Mouse (Mus musculus): ENCODE measurements around the gene Pex14. TPM values are rescaled to one million over a fixed set of nuclear protein-coding genes. Genes with fewer than 3 reads are reported as not detected.

Gene Pex14
- polyA plus RNA-seq, 1 experiment from 2014 or later, result 42.4 TPM

GRCm38 (mm10) chr4:149081528-149081927 lies 18.1 kb downstream of the Pex14 start:
- 73% methylated on average over 17 of the region's 17 CpGs for WGBS

DNA sequence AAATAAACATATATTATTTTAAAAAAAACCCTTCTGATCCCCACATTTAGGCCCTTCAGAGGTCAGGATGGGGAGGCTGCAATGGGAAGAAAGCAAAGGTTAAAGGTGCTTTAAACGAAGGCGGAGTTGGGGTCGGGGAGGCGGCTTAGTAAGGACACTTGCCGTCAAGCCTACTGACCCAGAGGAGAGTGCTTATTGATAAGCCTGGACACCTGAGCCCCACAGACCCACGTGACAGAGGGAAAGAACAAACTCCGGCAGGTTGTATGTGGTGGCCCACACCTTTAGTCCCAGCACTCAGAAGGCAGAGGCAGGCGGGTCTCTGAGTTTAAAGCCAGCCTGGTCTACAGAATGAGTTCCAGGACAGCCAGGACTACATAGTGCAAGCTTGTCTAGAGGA lies 19.6 kb downstream of the Pex14 start:
- Histone ChIP-seq H3K4me3 (ENCODE audit: low read length) (no peak overlapping the region), H3K9ac (ENCODE audit: low read depth, low read length) (no peak overlapping the region), H3K27me3 (ENCODE audit: control insufficient read depth, insufficient read depth, low read length) (no peaks in the 10 kb centered on the region), H3K36me3 (ENCODE audit: control insufficient read depth, insufficient read depth, low read length) (peaks cover 7% of the 10 kb centered on the region; the same call in 1 of the 2 replicates), H3K4me1 (ENCODE audit: control insufficient read depth, insufficient read depth, low read length) (0 out of 2 replicates have a peak, but pooled peaks cover 7% of the 10 kb centered on the region), H3K9me3 (ENCODE audit: control insufficient read depth, low read length) (no peaks in the 10 kb centered on the region), H3K4me2 (replicated peaks; ENCODE audit: low read depth, low read length) (no peak overlapping the region), H3K27ac (ENCODE audit: low read depth, low read length) (no peak overlapping the region)
- ATAC-seq (ENCODE audit: low FRiP score, low TSS enrichment), result no peak
- WGBS, result 90% methylated on average over 8 of the region's 8 CpGs

More at GRCm38 (mm10) chr4:149081528-149081927, 18.1 kb downstream of the Pex14 start:
- no peak overlapping the region for H3K4me2 ChIP-seq (replicated peaks; ENCODE audit: low read depth, low read length)
- H3K9me3 ChIP-seq (ENCODE audit: control insufficient read depth, low read length), result no peaks in the 10 kb centered on the region
- H3K36me3 ChIP-seq (ENCODE audit: control insufficient read depth, insufficient read depth, low read length), result no peaks in the 10 kb centered on the region
- no peak overlapping the region for H3K27ac ChIP-seq (ENCODE audit: low read depth, low read length)
- H3K4me3 ChIP-seq (ENCODE audit: low read length), result no peak overlapping the region
- no peak overlapping the region for H3K9ac ChIP-seq (ENCODE audit: low read depth, low read length)
- H3K27me3 ChIP-seq (ENCODE audit: control insufficient read depth, insufficient read depth, low read length), result no peaks in the 10 kb centered on the region
- H3K4me1 ChIP-seq (ENCODE audit: control insufficient read depth, insufficient read depth, low read length), result no peaks in the 10 kb centered on the region
- no peak for ATAC-seq (ENCODE audit: low FRiP score, low TSS enrichment)

- Histone ChIP-seq H3K4me1 (ENCODE audit: control insufficient read depth, insufficient read depth, low read length) (0 out of 2 replicates have a peak, but pooled peaks cover 7% of the 10 kb centered on the region), H3K36me3 (ENCODE audit: control insufficient read depth, insufficient read depth, low read length) (peaks cover 12% of the 10 kb centered on the region), H3K4me3 (ENCODE audit: low read length) (no peak overlapping the region), H3K9ac (ENCODE audit: low read depth, low read length) (no peak overlapping the region), H3K9me3 (ENCODE audit: control insufficient read depth, low read length) (no peaks in the 10 kb centered on the region), H3K27ac (ENCODE audit: low read depth, low read length) (no peak overlapping the region), H3K4me2 (replicated peaks; ENCODE audit: low read depth, low read length) (no peak overlapping the region), H3K27me3 (ENCODE audit: control insufficient read depth, insufficient read depth, low read length) (no peaks in the 10 kb centered on the region)
- no peak for ATAC-seq (ENCODE audit: low FRiP score, low TSS enrichment)
- WGBS, result 79% methylated on average over 6 of the region's 6 CpGs
Observed at GRCm38 (mm10) chr4:149079629-149080028, 20.0 kb downstream of the Pex14 start.

GRCm38 (mm10) chr4:149078261-149078660 lies 21.4 kb downstream of the Pex14 start:
- ATAC-seq (ENCODE audit: low FRiP score, low TSS enrichment), result no peak
- H3K4me1 ChIP-seq (ENCODE audit: control insufficient read depth, insufficient read depth, low read length), result 0 out of 2 replicates have a peak, but pooled peaks cover 7% of the 10 kb centered on the region

GRCm38 (mm10) chr4:149075871-149076575 lies 23.7 kb downstream of the Pex14 start:
- Histone ChIP-seq H3K9ac (ENCODE audit: low read depth, low read length) (no peak overlapping the region), H3K27ac (ENCODE audit: low read depth, low read length) (no peak overlapping the region)

More at GRCm38 (mm10) chr4:149078261-149078660, 21.4 kb downstream of the Pex14 start:
- Histone ChIP-seq H3K27me3 (ENCODE audit: control insufficient read depth, insufficient read depth, low read length) (no peaks in the 10 kb centered on the region), H3K9ac (ENCODE audit: low read depth, low read length) (no peak overlapping the region), H3K36me3 (ENCODE audit: control insufficient read depth, insufficient read depth, low read length) (peaks cover 14% of the 10 kb centered on the region), H3K9me3 (ENCODE audit: control insufficient read depth, low read length) (no peaks in the 10 kb centered on the region), H3K27ac (ENCODE audit: low read depth, low read length) (no peak overlapping the region), H3K4me2 (replicated peaks; ENCODE audit: low read depth, low read length) (no peak overlapping the region), H3K4me3 (ENCODE audit: low read length) (no peak overlapping the region)
- WGBS, result 41% methylated on average over 4 of the region's 4 CpGs

GRCm38 (mm10) chr4:149075073-149075472 lies 24.6 kb downstream of the Pex14 start:
- WGBS, result 96% methylated on average over 13 of the region's 13 CpGs
- Histone ChIP-seq H3K9ac (ENCODE audit: low read depth, low read length) (no peak overlapping the region), H3K36me3 (ENCODE audit: control insufficient read depth, insufficient read depth, low read length) (peaks cover 23% of the 10 kb centered on the region), H3K27ac (ENCODE audit: low read depth, low read length) (no peak overlapping the region), H3K9me3 (ENCODE audit: control insufficient read depth, low read length) (no peaks in the 10 kb centered on the region), H3K27me3 (ENCODE audit: control insufficient read depth, insufficient read depth, low read length) (no peaks in the 10 kb centered on the region), H3K4me1 (ENCODE audit: control insufficient read depth, insufficient read depth, low read length) (peaks cover 7% of the 10 kb centered on the region; the same call in 1 of the 2 replicates), H3K4me2 (replicated peaks; ENCODE audit: low read depth, low read length) (no peak overlapping the region), H3K4me3 (ENCODE audit: low read length) (no peak overlapping the region)
- no peak for ATAC-seq (ENCODE audit: low FRiP score, low TSS enrichment)

More at GRCm38 (mm10) chr4:149075871-149076575, 23.7 kb downstream of the Pex14 start:
- WGBS, result 22% methylated on average over 10 of the region's 10 CpGs
- no peaks in the 10 kb centered on the region for H3K9me3 ChIP-seq (ENCODE audit: control insufficient read depth, low read length)
- H3K4me3 ChIP-seq (ENCODE audit: low read length), result no peak overlapping the region
- ATAC-seq (ENCODE audit: low FRiP score, low TSS enrichment), result peak; percentile 73
- H3K4me1 ChIP-seq (ENCODE audit: control insufficient read depth, insufficient read depth, low read length), result 0 out of 2 replicates have a peak, but pooled peaks cover 7% of the 10 kb centered on the region
- H3K4me2 ChIP-seq (replicated peaks; ENCODE audit: low read depth, low read length), result no peak overlapping the region
- peaks cover 23% of the 10 kb centered on the region for H3K36me3 ChIP-seq (ENCODE audit: control insufficient read depth, insufficient read depth, low read length)
- no peaks in the 10 kb centered on the region for H3K27me3 ChIP-seq (ENCODE audit: control insufficient read depth, insufficient read depth, low read length)

DNA sequence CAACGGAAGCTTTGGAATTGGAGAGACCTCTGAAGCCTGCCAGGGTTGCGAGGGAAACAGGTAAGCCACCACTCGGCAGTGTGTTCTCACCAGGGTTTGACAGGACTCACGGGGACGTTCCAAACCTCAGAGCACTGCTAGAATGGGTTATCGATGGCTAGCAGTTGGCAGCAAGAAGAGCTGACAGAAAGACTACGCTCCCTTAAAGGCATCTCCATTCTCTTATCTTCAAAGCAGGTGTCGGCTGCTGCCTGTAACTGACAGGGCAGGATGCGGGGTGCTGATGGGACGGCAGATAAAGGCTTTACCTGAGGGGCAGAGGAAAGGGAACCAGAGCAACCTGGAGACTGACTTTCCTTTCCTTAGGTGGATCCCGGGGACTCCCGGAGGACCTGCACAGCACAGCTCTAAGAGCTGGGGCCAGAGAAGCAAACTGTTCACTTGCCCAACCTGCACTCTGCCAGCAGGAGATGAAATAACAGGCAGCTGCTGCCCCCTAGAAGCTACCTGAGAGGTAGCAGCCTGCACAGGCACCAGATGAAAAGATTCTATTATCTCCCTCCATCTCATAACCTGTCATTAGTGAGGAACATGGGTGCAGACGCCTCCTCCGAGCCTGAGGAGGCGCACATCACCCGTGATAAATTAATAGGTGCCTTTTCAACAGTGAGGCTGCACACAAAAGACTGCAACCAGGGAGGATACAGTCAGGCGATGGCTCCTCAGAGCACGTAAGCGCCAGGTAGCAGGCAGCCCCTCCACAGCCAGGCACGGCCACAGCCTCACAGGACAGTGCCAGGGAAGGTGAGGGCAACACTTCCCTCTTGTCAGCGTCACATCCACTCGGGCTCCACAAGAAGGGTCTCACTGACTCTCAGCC lies 32.8 kb downstream of the Pex14 start:
- Histone ChIP-seq H3K9me3 (ENCODE audit: control insufficient read depth, low read length) (no peaks in the 10 kb centered on the region), H3K36me3 (ENCODE audit: control insufficient read depth, insufficient read depth, low read length) (peaks cover 3% of the 10 kb centered on the region; the same call in 1 of the 2 replicates), H3K4me2 (replicated peaks; ENCODE audit: low read depth, low read length) (no peak overlapping the region), H3K4me3 (ENCODE audit: low read length) (no peak overlapping the region), H3K4me1 (ENCODE audit: control insufficient read depth, insufficient read depth, low read length) (peaks cover 30% of the 10 kb centered on the region), H3K27ac (ENCODE audit: low read depth, low read length) (no peak overlapping the region), H3K9ac (ENCODE audit: low read depth, low read length) (no peak overlapping the region), H3K27me3 (ENCODE audit: control insufficient read depth, insufficient read depth, low read length) (0 out of 2 replicates have a peak, but pooled peaks cover 2% of the 10 kb centered on the region)
- 81% methylated on average over 22 of the region's 22 CpGs for WGBS
- no peak for ATAC-seq (ENCODE audit: low FRiP score, low TSS enrichment)

- Histone ChIP-seq H3K27me3 (ENCODE audit: control insufficient read depth, insufficient read depth, low read length) (0 out of 2 replicates have a peak, but pooled peaks cover 2% of the 10 kb centered on the region), H3K4me1 (ENCODE audit: control insufficient read depth, insufficient read depth, low read length) (peaks cover 31% of the 10 kb centered on the region), H3K36me3 (ENCODE audit: control insufficient read depth, insufficient read depth, low read length) (peaks cover 3% of the 10 kb centered on the region; the same call in 1 of the 2 replicates), H3K9me3 (ENCODE audit: control insufficient read depth, low read length) (no peaks in the 10 kb centered on the region), H3K4me2 (replicated peaks; ENCODE audit: low read depth, low read length) (no peak overlapping the region), H3K27ac (ENCODE audit: low read depth, low read length) (no peak overlapping the region), H3K9ac (ENCODE audit: low read depth, low read length) (no peak overlapping the region), H3K4me3 (ENCODE audit: low read length) (no peak overlapping the region)
- WGBS, result 74% methylated on average over 23 of the region's 23 CpGs
- no peak for ATAC-seq (ENCODE audit: low FRiP score, low TSS enrichment)
Observed at GRCm38 (mm10) chr4:149064061-149064854, 35.4 kb downstream of the Pex14 start.

All from kidney, embryonic 14.5 days (tissue).